Mouse (Mus musculus) MEL (cell line): Measurements from ENCODE around the gene Rsu1. TPM values are rescaled to one million over a fixed set of nuclear protein-coding genes. Genes with fewer than 3 reads are reported as not detected.

Source experiments
- DNase-seq: peaks from one replicate; pipeline ENCODE4 v3.0.0; 2011; ENCODE audit warnings: low read depth, low spot score
- H3K27ac ChIP-seq: 2 replicates; pipeline ENCODE4 v1.5.1; 2012; ENCODE audit warnings: low read depth, mild to moderate bottlenecking, control low read depth, low read length, moderate library complexity; ENCODE audit not compliant: control insufficient read depth
- H3K27me3 ChIP-seq, 2 experiments: fragments of 150-350 bp in 1 of 2; sonication (generic) in 1 of 2; 2 replicates each; pipeline ENCODE4 v1.6.1; 2012; ENCODE audit warnings: low read length in 2 of 2, mild to moderate bottlenecking in 2 of 2, improper control_type of control experiment in 1 of 2, moderate library complexity in 1 of 2; ENCODE audit not compliant: insufficient read depth in 2 of 2, control insufficient read depth in 1 of 2
- H3K36me3 ChIP-seq, 2 experiments: 2 replicates each; pipeline ENCODE4 v1.6.1; 2012 to 2014; ENCODE audit warnings: low read length in 2 of 2, improper control_type of control experiment in 1 of 2, inconsistent platforms in 1 of 2, mild to moderate bottlenecking in 1 of 2; ENCODE audit not compliant: insufficient read depth in 2 of 2, control insufficient read depth in 1 of 2
- H3K4me1 ChIP-seq, 2 experiments: fragments of 150-350 bp in 1 of 2; sonication (generic) in 1 of 2; 2 replicates each; pipeline ENCODE4 v1.6.1; 2012; ENCODE audit warnings: low read length in 2 of 2, improper control_type of control experiment in 1 of 2, mild to moderate bottlenecking in 1 of 2; ENCODE audit not compliant: insufficient read depth in 2 of 2, control insufficient read depth in 1 of 2
- H3K4me3 ChIP-seq, 2 experiments: fragments of 150-350 bp in 1 of 2; sonication (generic) in 1 of 2; 2 replicates each; pipeline ENCODE4 v1.5.1; 2012; ENCODE audit warnings: low read depth in 2 of 2, low read length in 2 of 2, mild to moderate bottlenecking in 2 of 2, moderate library complexity in 2 of 2, control low read depth in 1 of 2, improper control_type of control experiment in 1 of 2; ENCODE audit not compliant: control insufficient read depth in 1 of 2, insufficient read depth in 1 of 2
- H3K79me2 ChIP-seq: 2 replicates; pipeline ENCODE4 v1.6.1; 2012; ENCODE audit warnings: mild to moderate bottlenecking, low read length, moderate library complexity; ENCODE audit not compliant: control insufficient read depth, poor library complexity, insufficient read depth
- H3K9ac ChIP-seq: 2 replicates; pipeline ENCODE4 v1.6.1; 2012; ENCODE audit warnings: low read depth, mild to moderate bottlenecking, control low read depth, low read length, moderate library complexity; ENCODE audit not compliant: control insufficient read depth, poor library complexity, severe bottlenecking
- H3K9me3 ChIP-seq: fragments of 150-350 bp; sonication (generic); replicated peaks from 2 replicates; pipeline ENCODE4 v1.6.1; 2012; ENCODE audit warnings: mild to moderate bottlenecking, low read length, improper control_type of control experiment, moderate library complexity; ENCODE audit not compliant: insufficient read depth
- CHD1 ChIP-seq: IDR thresholded peaks from 2 replicates; pipeline ENCODE4 v1.6.1; 2012; ENCODE audit warnings: low read depth, mild to moderate bottlenecking, inconsistent platforms, low read length, improper control_type of control experiment
- CHD2 ChIP-seq: IDR thresholded peaks from 2 replicates; pipeline ENCODE4 v1.6.1; 2011; ENCODE audit warnings: low read length, improper control_type of control experiment
- E2F4 ChIP-seq: IDR thresholded peaks from 2 replicates; pipeline ENCODE4 v1.6.1; 2011; ENCODE audit warnings: low read depth, low read length, improper control_type of control experiment, borderline replicate concordance
- ELF1 ChIP-seq: IDR thresholded peaks from 2 replicates; pipeline ENCODE4 v1.6.1; 2014; ENCODE audit warnings: low read depth, mild to moderate bottlenecking, inconsistent platforms, low read length, improper control_type of control experiment, moderate library complexity
- EP300 ChIP-seq, 2 experiments: IDR thresholded peaks; 2 replicates each; pipeline ENCODE4 v1.6.1; 2011; ENCODE audit warnings: improper control_type of control experiment in 2 of 2, low read length in 2 of 2, low read depth in 1 of 2, mild to moderate bottlenecking in 1 of 2
- ETS1 ChIP-seq: IDR thresholded peaks from 2 replicates; pipeline ENCODE4 v1.6.1; 2012; ENCODE audit warnings: low read depth, mild to moderate bottlenecking, inconsistent platforms, low read length, improper control_type of control experiment, moderate library complexity
- GABPA ChIP-seq: IDR thresholded peaks from 2 replicates; pipeline ENCODE4 v1.6.1; 2012; ENCODE audit warnings: low read depth, mild to moderate bottlenecking, inconsistent platforms, low read length, improper control_type of control experiment, moderate library complexity
- HCFC1 ChIP-seq: IDR thresholded peaks from 2 replicates; pipeline ENCODE4 v1.6.1; 2012; ENCODE audit warnings: low read depth, mild to moderate bottlenecking, inconsistent platforms, low read length, improper control_type of control experiment, moderate library complexity
- MAFK ChIP-seq: IDR thresholded peaks from 2 replicates; pipeline ENCODE4 v1.6.1; 2011; ENCODE audit warnings: low read depth, mild to moderate bottlenecking, low read length, improper control_type of control experiment, borderline replicate concordance
- MAX ChIP-seq: IDR thresholded peaks from 2 replicates; pipeline ENCODE4 v1.6.1; 2011; ENCODE audit warnings: low read length, improper control_type of control experiment
- MAZ ChIP-seq: IDR thresholded peaks from 2 replicates; pipeline ENCODE4 v1.6.1; 2012; ENCODE audit warnings: low read depth, mild to moderate bottlenecking, inconsistent platforms, low read length, improper control_type of control experiment
- MEF2A ChIP-seq: IDR thresholded peaks from 2 replicates; pipeline ENCODE4 v1.6.1; 2014; ENCODE audit warnings: low read depth, mild to moderate bottlenecking, inconsistent platforms, low read length, improper control_type of control experiment; ENCODE audit not compliant: poor library complexity, insufficient replicate concordance, severe bottlenecking; ENCODE audit errors: extremely low read depth
- MXI1 ChIP-seq: IDR thresholded peaks from 2 replicates; pipeline ENCODE4 v1.6.1; 2011; ENCODE audit warnings: mild to moderate bottlenecking, low read depth, low read length, improper control_type of control experiment
- MYB ChIP-seq: IDR thresholded peaks from 2 replicates; pipeline ENCODE4 v1.6.1; 2011; ENCODE audit warnings: mild to moderate bottlenecking, low read depth, low read length, improper control_type of control experiment
- MYC ChIP-seq: IDR thresholded peaks from 2 replicates; pipeline ENCODE4 v1.6.1; 2011; ENCODE audit warnings: low read depth, mild to moderate bottlenecking, low read length, improper control_type of control experiment, moderate library complexity
- NRF1 ChIP-seq: IDR thresholded peaks from 2 replicates; pipeline ENCODE4 v1.6.1; 2014; ENCODE audit warnings: low read depth, mild to moderate bottlenecking, inconsistent platforms, low read length, improper control_type of control experiment, moderate library complexity; ENCODE audit not compliant: poor library complexity, insufficient read depth, severe bottlenecking
- RCOR1 ChIP-seq: IDR thresholded peaks from 2 replicates; pipeline ENCODE4 v1.6.1; 2012; ENCODE audit warnings: low read depth, mild to moderate bottlenecking, inconsistent platforms, low read length, improper control_type of control experiment
- SMC3 ChIP-seq: IDR thresholded peaks from 2 replicates; pipeline ENCODE4 v1.6.1; 2011; ENCODE audit warnings: low read depth, low read length, improper control_type of control experiment
- TBP ChIP-seq: IDR thresholded peaks from 2 replicates; pipeline ENCODE4 v1.8.0; 2011; ENCODE audit warnings: low read depth, low read length, improper control_type of control experiment
- UBTF ChIP-seq: IDR thresholded peaks from 2 replicates; pipeline ENCODE4 v1.6.1; 2012; ENCODE audit warnings: low read depth, mild to moderate bottlenecking, inconsistent platforms, low read length, improper control_type of control experiment, moderate library complexity, borderline replicate concordance; ENCODE audit not compliant: insufficient read depth
- USF2 ChIP-seq, 2 experiments: IDR thresholded peaks; 2 replicates each; pipeline ENCODE4 v1.6.1; 2011 to 2012; ENCODE audit warnings: improper control_type of control experiment in 2 of 2, low read length in 2 of 2, borderline replicate concordance in 1 of 2, inconsistent platforms in 1 of 2, low read depth in 1 of 2, mild to moderate bottlenecking in 1 of 2; ENCODE audit not compliant: insufficient read depth in 1 of 2
- ZC3H11A ChIP-seq: IDR thresholded peaks from 2 replicates; pipeline ENCODE4 v1.6.1; 2012; ENCODE audit warnings: low read depth, mild to moderate bottlenecking, inconsistent platforms, low read length, improper control_type of control experiment
- ZKSCAN1 ChIP-seq: IDR thresholded peaks from 2 replicates; pipeline ENCODE4 v1.6.1; 2012; ENCODE audit warnings: low read depth, mild to moderate bottlenecking, inconsistent platforms, low read length, improper control_type of control experiment, moderate library complexity
- ZMIZ1 ChIP-seq: IDR thresholded peaks from 2 replicates; pipeline ENCODE4 v1.6.1; 2012; ENCODE audit warnings: low read depth, mild to moderate bottlenecking, inconsistent platforms, low read length, improper control_type of control experiment, moderate library complexity
- polyA plus RNA-seq, 2 experiments: library from polyadenylated mRNA; stranded (reverse) in 1 of 2; unstranded in 1 of 2; fragments of >175 nt in 1 of 2; fragments of >200 nt in 1 of 2; gene quantifications; 2 replicates each; pipeline versions ENCODE4 v1.2.1 to v1.2.4; 2012; ENCODE audit warnings: low replicate concordance in 2 of 2, low read depth in 1 of 2; ENCODE audit not compliant: insufficient read length in 2 of 2, insufficient read depth in 1 of 2, missing spikeins in 1 of 2
- total RNA-seq: library from RNA; depleted of rRNA; stranded (reverse); fragments of 300-350 nt; gene quantifications from 2 replicates; pipeline ENCODE4 v1.2.3, GENCODE M21; 2012

The Rsu1 gene
- total and polyA plus RNA-seq, 3 experiments, result 58.1 to 81.9 TPM; not detected in 1

DNA sequence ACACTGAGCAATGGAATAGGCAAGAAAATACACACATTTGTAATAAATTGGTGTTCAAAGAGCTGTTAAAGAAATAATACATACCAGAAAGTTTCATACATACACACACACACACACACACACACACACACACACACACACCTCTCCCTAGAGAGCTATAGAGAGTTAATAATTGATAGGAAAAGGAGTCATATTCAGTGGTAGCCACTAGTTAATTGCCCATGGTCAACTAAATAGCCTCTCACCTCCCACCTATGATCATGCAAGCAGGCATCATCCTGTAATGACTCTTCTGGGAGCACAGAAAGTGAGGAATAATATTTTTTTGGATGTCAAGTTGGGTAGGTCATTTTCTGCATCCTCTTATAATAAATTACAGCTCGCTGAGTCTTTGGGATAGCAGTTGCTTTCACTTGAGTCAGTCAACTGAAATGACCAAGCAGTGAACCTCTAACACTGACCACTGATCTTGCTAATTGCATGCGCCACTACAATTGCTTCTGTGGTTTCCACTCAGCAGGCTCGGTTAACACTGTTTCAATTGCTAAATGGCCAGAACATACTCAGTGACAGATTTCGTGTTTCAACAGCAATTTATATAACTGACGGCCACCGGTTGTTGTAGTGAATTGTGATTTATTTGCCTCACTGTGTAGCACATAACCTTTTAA is 68.3 kb downstream of the Rsu1 start:
- no peaks in the 10 kb centered on the region for H3K79me2 ChIP-seq
- no peak overlapping the region for H3K27ac ChIP-seq
- H3K9me3 ChIP-seq, result no peaks in the 10 kb centered on the region
- DNase-seq, result no peak
- no peaks in the 10 kb centered on the region for H3K27me3 ChIP-seq
- H3K4me1 ChIP-seq, result no peaks in the 10 kb centered on the region
- H3K4me3 ChIP-seq, result no peak overlapping the region
- H3K36me3 ChIP-seq, result no peaks in the 10 kb centered on the region
- TF ChIP-seq MEF2A (no peak), MAX (no peak)
- no peak overlapping the region for H3K9ac ChIP-seq

- TF ChIP-seq ETS1 (no peak), NRF1 (no peak), MYB (no peak), USF2 (IDR thresholded peaks at IDR 0.05; ENCODE audit: borderline replicate concordance in 1 of 2, insufficient read depth in 1 of 2, low read depth in 1 of 2, low read length in 2 of 2) (no peak), CHD1 (no peak), CHD2 (no peak), ELF1 (no peak), RCOR1 (no peak), HCFC1 (no peak), GABPA (no peak)
- Histone ChIP-seq H3K9ac (no peak overlapping the region), H3K36me3 (no peaks in the 10 kb centered on the region), H3K79me2 (no peaks in the 10 kb centered on the region), H3K27ac (no peak overlapping the region), H3K4me3 (no peak overlapping the region), H3K4me1 (no peaks in the 10 kb centered on the region; a peak in 1 of 4 replicates), H3K9me3 (no peaks in the 10 kb centered on the region), H3K27me3 (no peaks in the 10 kb centered on the region)
- DNase-seq, result no peak
Measured at GRCm38 (mm10) chr2:13199713-13200112, 71.5 kb downstream of the Rsu1 start.

DNA sequence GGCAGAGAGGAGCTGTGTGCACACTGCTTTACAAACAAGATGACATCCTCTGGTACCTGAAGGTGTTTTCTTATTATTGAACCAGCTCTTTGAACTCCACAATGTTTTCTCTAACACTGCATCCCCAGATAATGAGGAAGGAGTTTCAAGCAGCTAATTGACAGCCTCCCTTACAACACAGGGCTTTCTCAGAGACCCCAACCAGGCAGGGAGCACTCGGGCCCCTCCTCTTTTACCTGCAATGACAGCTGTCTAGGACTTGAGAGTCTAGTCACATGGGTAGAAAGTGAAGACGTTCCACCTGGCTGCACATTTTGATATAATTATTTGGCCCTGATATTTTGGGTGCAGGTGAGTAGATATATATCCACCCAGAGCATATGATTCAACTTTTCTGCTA is 72.2 kb downstream of the Rsu1 start:
- Histone ChIP-seq H3K4me3 (no peak overlapping the region), H3K4me1 (no peaks in the 10 kb centered on the region; a peak in 1 of 4 replicates), H3K9ac (no peak overlapping the region), H3K79me2 (no peaks in the 10 kb centered on the region), H3K9me3 (no peaks in the 10 kb centered on the region), H3K27me3 (no peaks in the 10 kb centered on the region), H3K36me3 (no peaks in the 10 kb centered on the region), H3K27ac (no peak overlapping the region)
- TF ChIP-seq MYC, result no peak
- TF ChIP-seq SMC3, result no peak
- no peak for TF ChIP-seq EP300 (IDR thresholded peaks at IDR 0.05; ENCODE audit: low read depth in 1 of 2, low read length in 2 of 2)
- TF ChIP-seq E2F4, result no peak
- TF ChIP-seq ZMIZ1, result no peak
- no peak for TF ChIP-seq TBP
- TF ChIP-seq UBTF, result no peak
- no peak for TF ChIP-seq MAX
- no peak for TF ChIP-seq MXI1
- no peak for TF ChIP-seq ETS1
- TF ChIP-seq MAFK, result no peak
- no peak for TF ChIP-seq ZC3H11A
- TF ChIP-seq MAZ, result no peak
- TF ChIP-seq MYB, result no peak
- TF ChIP-seq ZKSCAN1, result no peak
- TF ChIP-seq RCOR1, result no peak
- TF ChIP-seq ELF1, result no peak
- DNase-seq, result no peak
